ENCODE assay signal across 27 mouse cellular contexts in genomic region chr15:103485106-103485505, GRCm38 (mm10). TPM values are rescaled to one million over a fixed set of nuclear protein-coding genes. Genes with fewer than 3 reads are reported as not detected.
"Had no signal": no experiment of that assay in that cellular context is flagged by ENCODE, and none has a peak within 500 bp of the region (broad histone marks: within the 10 kb centered on the region; RNA-seq: fewer than 3 reads in every experiment).

No protein-coding gene starts in this region.

- H3K27me3 ChIP-seq: limb, embryonic 13.5 days; liver, embryonic 12.5 days; liver, embryonic 15.5 days; lung, embryonic 15.5 days; megakaryocyte, embryonic 14.5 days; neural tube, embryonic 12.5 days; neural tube, embryonic 15.5 days; stomach, embryonic 15.5 days had no signal

- H3K27ac ChIP-seq: kidney, postnatal 0 days; limb, embryonic 10.5 days; limb, embryonic 13.5 days; liver, embryonic 12.5 days; liver, embryonic 15.5 days; lung, embryonic 15.5 days; neural tube, embryonic 12.5 days; neural tube, embryonic 15.5 days; stomach, embryonic 15.5 days had no signal

- H3K9me3 ChIP-seq: limb, embryonic 10.5 days; limb, embryonic 13.5 days; liver, embryonic 12.5 days; liver, embryonic 15.5 days; lung, embryonic 15.5 days; megakaryocyte, embryonic 14.5 days; neural tube, embryonic 12.5 days; neural tube, embryonic 15.5 days; stomach, embryonic 15.5 days had no signal

- H3K36me3 ChIP-seq: limb, embryonic 10.5 days; limb, embryonic 13.5 days; liver, embryonic 12.5 days; lung, embryonic 15.5 days; neural tube, embryonic 12.5 days; neural tube, embryonic 15.5 days; stomach, embryonic 15.5 days had no signal

- H3K9ac ChIP-seq: limb, embryonic 13.5 days; liver, embryonic 12.5 days; liver, embryonic 15.5 days; lung, embryonic 15.5 days; neural tube, embryonic 12.5 days; neural tube, embryonic 15.5 days; stomach, embryonic 15.5 days had no signal

- H3K4me2 ChIP-seq: limb, embryonic 13.5 days; liver, embryonic 12.5 days; liver, embryonic 15.5 days; lung, embryonic 15.5 days; neural tube, embryonic 12.5 days; neural tube, embryonic 15.5 days; stomach, embryonic 15.5 days had no signal

- H3K4me1 ChIP-seq: liver, embryonic 12.5 days; liver, embryonic 15.5 days; lung, embryonic 15.5 days; megakaryocyte, embryonic 14.5 days; neural tube, embryonic 12.5 days had no signal

- H3K4me3 ChIP-seq: limb, embryonic 10.5 days; limb, embryonic 13.5 days; liver, embryonic 12.5 days; liver, embryonic 15.5 days; lung, embryonic 15.5 days; megakaryocyte, embryonic 14.5 days; neural tube, embryonic 12.5 days; neural tube, embryonic 15.5 days; stomach, embryonic 15.5 days had no signal

- ATAC-seq: intestine, postnatal 0 days; liver, embryonic 12.5 days had no signal

- DNase-seq: kidney, adult 2 months; kidney, postnatal 36 days; liver; lung, adult 18-20 months; lung, postnatal 10 days; lung, postnatal 36 days; retina, postnatal 1 day; right cerebral cortex, postnatal 25 days; spleen, adult 18-20 months; thymus, postnatal 25 days had no signal

RNA-seq across cellular contexts. Expression of gene Gtsf2, which starts 36.8 kb away (rescaled TPM):
- total RNA-seq: layer of hippocampus, postnatal 14 days; left cerebral cortex, adult 18-20 months; left cerebral cortex, postnatal 25 days had no signal
- polyA plus RNA-seq: intestine, embryonic 14.5 days; intestine, postnatal 0 days; kidney, adult 2 months; kidney, embryonic 14.5 days; kidney, postnatal 0 days; limb, embryonic 10.5 days; limb, embryonic 13.5 days; liver, embryonic 12.5 days; liver, embryonic 15.5 days; lung, embryonic 15.5 days; neural tube, embryonic 12.5 days; neural tube, embryonic 15.5 days; stomach, embryonic 15.5 days had no signal

RNA-seq across cellular contexts. Expression of gene Gtsf1, which starts 54.8 kb away (rescaled TPM):
- total RNA-seq: layer of hippocampus, postnatal 14 days had no signal
- polyA plus RNA-seq: intestine, embryonic 14.5 days; kidney, adult 2 months; kidney, embryonic 14.5 days; kidney, postnatal 0 days; limb, embryonic 10.5 days; limb, embryonic 13.5 days; liver, embryonic 12.5 days; liver, embryonic 15.5 days; neural tube, embryonic 12.5 days; neural tube, embryonic 15.5 days; stomach, embryonic 15.5 days; thymus, postnatal 0 days had no signal
